Mouse (Mus musculus) heart, postnatal 0 days (tissue): ENCODE measurements at regions not wholly inside any gene's neighbourhood (a gene's known extent, or its start where the extent isn't known, plus 50 kb on each side); places are given as distances from the start of the nearest gene placed in this dataset.

Source experiments
- ATAC-seq: fragments of 200-750 bp; cut with Nextera tagmentation; 2 replicates; pipeline ENCODE4 v1.8.0; 2017; ENCODE audit warnings: low read depth, moderate number of reproducible peaks, moderate library complexity; ENCODE audit not compliant: insufficient read depth
- DNase-seq: peaks from one replicate; pipeline ENCODE4 v3.0.0-alpha.2; 2016; ENCODE audit warnings: low spot score
- H3K27ac ChIP-seq: fragments of 300-500 bp; sonication (generic); 2 replicates; pipeline ENCODE4 v1.5.1; 2014; ENCODE audit warnings: low read depth, mild to moderate bottlenecking
- H3K27me3 ChIP-seq: fragments of 300-500 bp; sonication (generic); 2 replicates; pipeline ENCODE4 v1.6.1; 2014; ENCODE audit warnings: low read length, mixed read lengths; ENCODE audit not compliant: control insufficient read depth, insufficient read depth
- H3K36me3 ChIP-seq: fragments of 300-500 bp; sonication (generic); replicated peaks from 2 replicates; pipeline ENCODE4 v1.6.1; 2014; ENCODE audit warnings: low read length, mixed read lengths; ENCODE audit not compliant: control insufficient read depth, insufficient read depth
- H3K4me1 ChIP-seq: fragments of 300-500 bp; sonication (generic); 2 replicates; pipeline ENCODE4 v1.6.1; 2014; ENCODE audit warnings: antibody characterized with exemption; ENCODE audit not compliant: control insufficient read depth, insufficient read depth
- H3K4me2 ChIP-seq: fragments of 300-500 bp; sonication (generic); 2 replicates; pipeline ENCODE4 v1.6.1; 2014; ENCODE audit warnings: low read depth, mild to moderate bottlenecking, low read length, moderate library complexity
- H3K4me3 ChIP-seq: fragments of 300-500 bp; sonication (generic); 2 replicates; pipeline ENCODE4 v1.5.1; 2014; ENCODE audit warnings: low read depth, low read length
- H3K9ac ChIP-seq: fragments of 300-500 bp; sonication (generic); replicated peaks from 2 replicates; pipeline ENCODE4 v1.6.1; 2014; ENCODE audit warnings: low read depth, low read length, mixed read lengths
- H3K9me3 ChIP-seq: fragments of 300-500 bp; sonication (generic); replicated peaks from 2 replicates; pipeline ENCODE4 v1.6.1; 2016; ENCODE audit warnings: low read length; ENCODE audit not compliant: control insufficient read depth
- CTCF ChIP-seq: IDR thresholded peaks from 2 replicates; pipeline ENCODE4 v1.5.1; 2016; ENCODE audit warnings: antibody characterized with exemption, control low read depth, low read depth
- EP300 ChIP-seq: IDR thresholded peaks from 2 replicates; pipeline ENCODE4 v1.6.1; 2016; ENCODE audit warnings: antibody characterized with exemption, low read depth
- WGBS: fragments of 180-500 bp; shearing (Covaris S2); extraction: QIAGEN DNeasy Blood & Tissue Kit; methylation state at CpG from one replicate; pipeline ENCODE4 v1.1.7; 2014; 5-methylcytosine and 5-hydroxymethylcytosine counted together

GRCm38 (mm10) chr3:20822226-20822625 is 455.2 kb upstream of the Agtr1b start:
- TF ChIP-seq EP300 = no peak
- TF ChIP-seq CTCF = no peak
- no peak overlapping the region for H3K9ac ChIP-seq
- H3K4me3 ChIP-seq = no peak overlapping the region
- 10% methylated on average over 1 of the region's 1 CpGs for WGBS
- no peaks in the 10 kb centered on the region for H3K27me3 ChIP-seq
- no peaks in the 10 kb centered on the region for H3K36me3 ChIP-seq
- no peak for DNase-seq
- H3K9me3 ChIP-seq = no peaks in the 10 kb centered on the region
- no peak overlapping the region for H3K4me2 ChIP-seq
- no peak for ATAC-seq
- H3K27ac ChIP-seq = no peak overlapping the region
- no peaks in the 10 kb centered on the region for H3K4me1 ChIP-seq

- TF ChIP-seq EP300 = no peak
- no peak for TF ChIP-seq CTCF
- H3K36me3 ChIP-seq = no peaks in the 10 kb centered on the region
- H3K27me3 ChIP-seq = no peaks in the 10 kb centered on the region
- DNase-seq (no peak), ATAC-seq (no peak)
- 66% methylated on average over 4 of the region's 4 CpGs for WGBS
- H3K4me1 ChIP-seq = no peaks in the 10 kb centered on the region
- H3K4me2 ChIP-seq = no peak overlapping the region
- no peak overlapping the region for H3K4me3 ChIP-seq
- H3K27ac ChIP-seq = no peak overlapping the region
- H3K9me3 ChIP-seq = no peaks in the 10 kb centered on the region
- no peak overlapping the region for H3K9ac ChIP-seq
These were observed 454.7 kb upstream of the Agtr1b start for GRCm38 (mm10) chr3:20821712-20822111.

- H3K4me3 ChIP-seq = no peak overlapping the region
- WGBS = 95% methylated on average over 3 of the region's 3 CpGs
- H3K9me3 ChIP-seq = no peaks in the 10 kb centered on the region
- no peak overlapping the region for H3K4me2 ChIP-seq
- no peaks in the 10 kb centered on the region for H3K36me3 ChIP-seq
- ATAC-seq (no peak), DNase-seq (no peak)
- H3K9ac ChIP-seq = no peak overlapping the region
- no peaks in the 10 kb centered on the region for H3K27me3 ChIP-seq
- no peak for TF ChIP-seq EP300
- no peak for TF ChIP-seq CTCF
- H3K27ac ChIP-seq = no peak overlapping the region
- H3K4me1 ChIP-seq = no peaks in the 10 kb centered on the region
These were observed 453.1 kb upstream of the Agtr1b start for GRCm38 (mm10) chr3:20820047-20820446.

- H3K9me3 ChIP-seq = no peaks in the 10 kb centered on the region
- H3K4me2 ChIP-seq = no peak overlapping the region
- TF ChIP-seq EP300 (no peak), CTCF (no peak)
- DNase-seq = no peak
- WGBS = 72% methylated on average over 1 of the region's 1 CpGs
- no peak for ATAC-seq
- H3K36me3 ChIP-seq = no peaks in the 10 kb centered on the region
- no peak overlapping the region for H3K27ac ChIP-seq
- no peaks in the 10 kb centered on the region for H3K4me1 ChIP-seq
- H3K9ac ChIP-seq = no peak overlapping the region
- H3K27me3 ChIP-seq = no peaks in the 10 kb centered on the region
- no peak overlapping the region for H3K4me3 ChIP-seq
These were observed 452.6 kb upstream of the Agtr1b start for GRCm38 (mm10) chr3:20819586-20819985.

- no peak overlapping the region for H3K4me3 ChIP-seq
- no peak overlapping the region for H3K9ac ChIP-seq
- H3K4me1 ChIP-seq = no peaks in the 10 kb centered on the region
- no peak overlapping the region for H3K27ac ChIP-seq
- ATAC-seq = no peak
- no peaks in the 10 kb centered on the region for H3K27me3 ChIP-seq
- no peak for TF ChIP-seq CTCF
- no peak for TF ChIP-seq EP300
- 33% methylated on average over 1 of the region's 1 CpGs for WGBS
- H3K9me3 ChIP-seq = no peaks in the 10 kb centered on the region
- no peak for DNase-seq
- H3K4me2 ChIP-seq = no peak overlapping the region
- H3K36me3 ChIP-seq = no peaks in the 10 kb centered on the region
These were observed 449.6 kb upstream of the Agtr1b start for GRCm38 (mm10) chr3:20816613-20817012.

GRCm38 (mm10) chr3:20794256-20794655 is 427.3 kb upstream of the Agtr1b start:
- H3K4me2 ChIP-seq = no peak overlapping the region
- ATAC-seq (no peak), DNase-seq (no peak)
- no peak overlapping the region for H3K9ac ChIP-seq
- H3K36me3 ChIP-seq = no peaks in the 10 kb centered on the region
- H3K27me3 ChIP-seq = no peaks in the 10 kb centered on the region
- no peak overlapping the region for H3K4me3 ChIP-seq
- WGBS = 26% methylated on average over 1 of the region's 1 CpGs
- no peaks in the 10 kb centered on the region for H3K9me3 ChIP-seq
- no peak overlapping the region for H3K27ac ChIP-seq
- no peaks in the 10 kb centered on the region for H3K4me1 ChIP-seq
- TF ChIP-seq EP300 = no peak
- no peak for TF ChIP-seq CTCF
